Mouse (Mus musculus) layer of hippocampus, adult 9-10 months (tissue): ENCODE measurements around the gene Msi2.

Experiments used
- DNase-seq: peaks from one replicate; pipeline ENCODE4 v3.0.0; 2022; ENCODE audit warnings: low spot score

The Msi2 gene

DNA sequence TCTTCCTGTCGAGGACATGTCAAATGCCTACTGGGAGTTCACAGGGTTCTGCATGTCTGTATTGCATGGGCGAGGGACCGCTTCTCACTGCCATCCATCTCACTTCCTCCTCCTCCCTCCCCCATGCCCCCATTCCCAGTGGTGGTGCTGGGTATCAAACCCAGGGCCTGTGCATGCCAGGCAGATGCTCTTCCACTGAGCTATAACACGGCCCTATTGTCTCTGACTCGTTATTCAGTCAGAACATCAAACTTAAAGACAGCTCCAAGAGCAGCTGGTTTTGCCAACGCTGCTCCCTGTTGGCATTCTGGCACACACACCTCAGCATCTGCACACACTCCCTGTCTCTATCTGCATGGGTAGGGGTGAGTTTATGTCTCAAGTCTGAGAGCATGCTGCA lies 317.0 kb downstream of the Msi2 start:
- no peak for DNase-seq

DNA sequence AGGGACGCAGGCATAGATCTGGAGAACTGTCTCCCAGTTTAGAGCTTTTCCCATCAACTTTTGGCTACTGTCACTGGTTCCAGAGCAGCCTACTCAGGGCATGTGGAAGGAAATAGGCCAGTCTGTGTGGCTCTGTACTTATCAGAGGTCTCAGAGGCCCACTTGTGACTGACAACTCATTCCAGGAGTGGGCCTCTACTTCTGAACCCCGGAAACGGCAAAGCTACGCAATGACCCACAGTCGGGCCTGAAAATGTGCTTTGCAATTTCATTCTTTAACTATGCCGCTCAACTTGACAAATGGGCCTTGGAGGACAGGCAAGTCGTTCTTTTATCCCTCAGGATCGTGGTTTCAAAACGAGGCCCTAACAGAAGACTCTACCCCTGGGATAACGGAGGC lies 317.4 kb downstream of the Msi2 start:
- DNase-seq, result no peak

DNA sequence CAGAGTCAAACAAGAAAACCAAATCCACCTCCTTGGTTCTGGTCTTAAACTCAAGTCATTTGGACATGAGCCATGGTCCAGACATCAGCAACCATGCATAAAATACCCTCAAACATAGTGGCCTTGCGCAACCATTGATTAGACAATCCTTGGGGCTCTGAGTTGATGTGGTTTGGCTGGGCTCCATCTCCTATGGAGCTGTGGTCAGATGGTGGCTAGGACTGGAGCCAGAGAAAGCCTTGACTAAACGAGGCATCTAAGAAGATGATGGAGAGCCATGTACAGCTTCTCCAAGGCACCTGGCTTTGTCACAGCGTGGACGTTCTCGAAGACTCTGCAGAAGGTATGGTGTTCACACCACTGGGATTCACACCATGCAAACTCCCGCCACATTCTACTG lies 318.1 kb downstream of the Msi2 start:
- DNase-seq, result no peak

DNA sequence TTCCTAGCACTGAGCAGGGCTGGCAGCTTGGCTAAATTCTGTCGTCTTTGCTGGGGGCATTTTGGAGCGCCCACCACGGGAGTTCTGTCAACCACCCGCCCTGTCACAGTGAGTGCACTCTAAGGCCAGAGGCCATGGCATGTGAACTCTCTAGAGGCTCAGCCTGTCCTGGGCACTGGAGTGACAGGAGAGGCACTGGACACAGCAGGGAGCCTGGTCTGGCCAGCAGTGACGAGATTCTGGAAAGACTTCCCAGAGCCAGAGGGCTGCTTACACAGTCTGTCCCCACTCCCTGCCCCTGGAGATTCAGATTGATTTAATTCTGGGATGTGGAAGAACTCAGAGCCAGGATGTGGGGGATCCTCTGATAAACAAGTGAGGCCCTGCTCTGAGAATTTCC lies 318.9 kb downstream of the Msi2 start:
- DNase-seq, result no peak

DNA sequence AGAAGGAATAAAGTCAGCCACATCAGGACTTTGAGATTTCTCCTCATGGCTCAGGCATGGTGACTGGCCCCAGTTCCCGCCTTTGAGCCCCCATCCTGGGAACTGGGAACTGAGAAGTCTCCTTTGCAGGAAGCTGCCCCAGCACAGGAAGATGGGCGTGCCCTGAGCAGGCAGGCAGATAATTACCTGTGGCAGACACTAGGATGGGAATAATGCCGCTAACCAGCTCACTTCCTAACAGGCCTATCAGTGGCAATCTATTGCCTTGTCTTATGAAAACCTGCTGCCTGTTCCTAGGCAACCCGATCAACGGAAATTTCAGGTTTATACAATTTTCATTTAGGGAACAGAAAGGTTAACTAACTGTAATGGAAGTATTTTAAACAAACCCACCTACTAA lies 319.3 kb downstream of the Msi2 start:
- no peak for DNase-seq

DNA sequence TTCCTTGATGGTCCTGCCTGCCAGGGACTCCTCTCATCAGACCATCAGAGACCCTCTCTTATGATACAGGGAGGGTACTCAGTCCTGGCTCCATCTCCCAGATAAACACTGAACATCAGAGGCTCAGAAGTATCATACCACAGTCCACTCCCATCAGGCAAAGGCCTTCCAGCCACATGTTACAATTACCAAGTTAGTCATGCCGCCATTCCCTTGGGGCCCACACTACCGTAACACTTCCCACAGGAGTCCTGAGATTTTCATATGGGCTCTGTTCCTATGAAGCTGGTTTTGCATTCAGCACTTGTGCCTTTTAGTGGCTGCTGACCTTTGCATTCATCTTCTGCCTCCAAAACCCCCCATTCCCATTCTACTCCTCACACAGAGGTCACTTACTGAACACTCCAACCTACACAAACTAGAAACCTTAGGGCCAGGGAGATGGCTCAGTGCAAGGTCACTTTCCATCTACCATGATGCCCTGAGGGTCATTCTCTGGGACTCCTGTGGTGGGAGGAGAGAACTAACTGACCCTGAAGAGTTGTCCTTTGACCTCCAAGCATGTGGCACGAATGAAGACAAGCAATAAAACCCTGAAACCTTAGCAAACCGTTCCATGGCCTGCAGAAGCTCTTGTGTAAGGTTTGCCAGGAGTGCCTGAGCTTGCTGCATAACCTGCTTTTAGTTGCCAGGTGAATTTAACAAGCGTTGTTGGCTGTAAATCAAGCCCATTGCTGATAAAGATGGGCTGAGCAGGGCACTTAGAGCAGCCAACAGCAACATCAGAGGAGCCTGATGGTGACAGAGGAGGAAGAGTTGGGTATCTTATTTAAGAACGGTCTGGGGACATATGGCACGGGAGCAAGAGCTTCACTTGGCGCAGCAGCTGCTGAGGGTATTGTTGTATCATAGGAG lies 323.0 kb downstream of the Msi2 start:
- no peak for DNase-seq

DNA sequence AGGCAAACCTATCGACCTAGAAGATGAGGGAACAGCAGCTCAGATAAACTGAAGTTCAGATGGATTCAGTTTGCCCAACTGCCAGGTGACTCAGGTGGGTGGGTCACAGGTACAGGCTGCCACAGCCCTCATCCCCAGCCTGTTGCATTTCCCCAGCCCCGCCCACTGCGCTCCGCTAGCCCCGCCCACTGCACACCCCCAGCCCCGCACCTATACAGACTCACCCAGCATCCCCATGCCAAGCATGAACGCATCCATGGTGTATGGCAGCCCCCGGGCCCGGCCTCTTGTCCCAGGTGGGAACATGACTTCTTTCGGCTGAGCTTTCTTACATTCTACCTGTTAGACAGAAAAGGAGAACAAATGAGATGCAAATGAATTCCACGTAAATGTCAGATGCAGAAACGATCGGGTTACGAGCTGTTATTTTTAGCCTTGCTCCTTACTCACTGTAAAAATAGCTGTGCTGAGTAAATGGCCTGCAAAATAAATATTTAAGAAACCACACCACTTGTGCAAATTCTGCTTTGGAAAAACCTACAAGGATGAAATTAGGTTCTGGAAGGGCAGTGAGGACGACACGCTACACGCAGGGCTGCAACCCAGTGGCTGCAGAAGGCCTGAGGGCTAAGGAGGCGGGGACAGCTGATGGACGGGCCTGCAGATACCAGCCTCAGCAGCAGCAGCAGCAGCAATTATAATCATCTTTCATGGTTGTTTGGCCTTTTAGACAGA lies 323.8 kb downstream of the Msi2 start:
- no peak for DNase-seq

DNA sequence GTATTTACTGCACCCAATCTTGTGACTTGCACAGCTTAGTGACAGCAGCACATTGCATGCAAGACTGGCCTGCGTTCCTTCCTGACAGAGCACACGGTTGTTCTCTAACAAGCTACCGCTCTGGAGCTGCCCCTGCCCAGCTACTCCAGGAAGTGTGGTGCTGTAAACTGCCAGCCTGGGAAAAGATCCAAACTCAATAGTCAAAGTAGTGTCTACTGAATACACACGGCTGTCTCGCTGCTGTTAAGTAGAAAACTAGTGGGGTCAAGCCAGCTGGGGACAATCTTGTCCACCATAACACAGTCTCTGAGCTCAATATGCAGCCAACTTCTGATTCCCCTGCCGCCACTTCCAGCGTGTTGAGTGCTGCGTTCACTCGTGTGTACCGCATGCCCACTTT lies 325.6 kb downstream of the Msi2 start:
- DNase-seq, result no peak

DNA sequence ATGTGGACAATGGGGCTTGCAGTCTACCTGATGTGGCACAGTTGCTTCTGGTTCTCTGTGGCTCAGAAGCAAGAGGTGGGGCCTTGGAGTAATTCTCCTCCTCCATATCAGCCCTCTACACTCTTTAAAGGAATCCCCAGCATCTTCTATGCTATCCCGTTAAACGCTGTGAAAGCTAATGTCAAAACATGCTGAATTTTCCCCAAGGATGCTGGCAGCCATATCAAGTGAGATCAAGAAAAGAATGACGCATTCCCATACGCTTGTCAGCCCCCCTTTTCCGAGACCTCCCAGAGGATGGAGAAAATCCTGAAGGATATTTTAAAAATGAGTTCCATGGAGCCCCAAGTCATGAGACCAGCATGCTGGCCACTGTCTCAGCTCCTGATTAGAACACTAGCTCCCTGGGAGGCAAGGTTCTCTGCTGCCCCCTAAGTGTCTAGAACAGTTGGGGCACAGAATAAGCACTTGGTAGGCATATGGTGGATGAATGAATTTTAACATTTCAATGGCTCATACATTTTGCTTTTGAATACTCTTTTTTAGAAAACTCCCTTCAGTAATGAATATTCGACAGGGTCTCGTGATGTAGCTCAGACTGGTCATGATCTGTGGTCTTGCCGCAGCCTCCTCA lies 327.0 kb downstream of the Msi2 start:
- DNase-seq, result no peak

DNA sequence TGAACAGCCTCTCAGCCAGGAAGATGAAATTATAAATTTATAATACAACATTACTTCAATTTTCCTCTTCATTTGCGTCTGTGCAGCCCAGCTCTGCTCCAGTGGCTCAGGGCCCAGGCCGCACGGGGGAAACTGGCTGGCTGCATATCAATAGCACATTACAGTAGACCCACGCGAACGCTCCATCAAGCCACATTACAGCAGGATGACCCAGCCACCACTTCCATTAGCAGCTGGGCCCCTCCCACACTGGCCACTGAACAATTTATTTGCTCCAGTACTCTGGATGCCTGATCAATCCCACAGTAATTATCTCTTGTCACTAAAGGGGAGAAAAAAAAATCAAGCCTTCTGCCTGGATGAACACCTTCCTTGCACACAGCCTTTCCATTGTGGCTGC lies 328.8 kb downstream of the Msi2 start:
- DNase-seq, result no peak

DNA sequence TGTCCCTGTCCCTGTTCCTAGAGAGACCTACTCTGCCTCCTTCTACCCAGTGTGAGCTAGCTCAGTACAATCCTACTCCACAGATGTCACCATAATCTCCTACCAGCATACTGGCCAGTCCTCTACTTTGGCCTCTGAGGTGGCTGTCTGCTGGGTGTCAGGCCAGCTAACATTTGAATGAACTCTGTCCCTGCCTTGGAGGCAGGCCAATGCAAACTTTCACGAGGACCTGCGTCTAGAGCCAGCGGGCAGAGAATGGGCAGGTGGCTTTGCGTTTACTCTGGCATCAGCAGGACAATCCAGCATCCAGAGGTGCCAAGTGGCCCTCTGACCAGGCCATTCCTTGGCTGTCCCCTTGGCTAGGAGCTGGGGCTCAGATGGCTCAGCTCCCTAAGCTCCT lies 331.4 kb downstream of the Msi2 start:
- DNase-seq, result no peak

DNA sequence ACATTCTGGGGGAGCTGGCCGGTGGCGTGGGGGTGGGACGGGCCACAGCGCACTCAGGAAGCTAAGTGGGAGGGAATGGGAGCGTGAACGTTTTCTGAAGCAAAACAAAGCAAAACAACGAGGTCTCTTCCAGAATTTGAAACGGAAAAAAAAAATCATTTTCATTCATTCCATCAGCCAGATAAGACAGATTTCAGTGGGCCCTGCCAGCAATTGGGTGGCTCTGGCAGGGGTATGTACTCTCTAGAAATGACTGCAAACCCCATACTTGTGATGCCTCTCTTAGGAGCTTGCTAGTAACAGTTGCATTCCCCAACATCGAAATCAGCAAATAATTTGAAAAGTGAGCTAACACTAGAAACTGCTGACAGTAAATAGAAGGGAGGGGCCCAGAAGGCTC lies 335.9 kb downstream of the Msi2 start:
- DNase-seq, result no peak

DNA sequence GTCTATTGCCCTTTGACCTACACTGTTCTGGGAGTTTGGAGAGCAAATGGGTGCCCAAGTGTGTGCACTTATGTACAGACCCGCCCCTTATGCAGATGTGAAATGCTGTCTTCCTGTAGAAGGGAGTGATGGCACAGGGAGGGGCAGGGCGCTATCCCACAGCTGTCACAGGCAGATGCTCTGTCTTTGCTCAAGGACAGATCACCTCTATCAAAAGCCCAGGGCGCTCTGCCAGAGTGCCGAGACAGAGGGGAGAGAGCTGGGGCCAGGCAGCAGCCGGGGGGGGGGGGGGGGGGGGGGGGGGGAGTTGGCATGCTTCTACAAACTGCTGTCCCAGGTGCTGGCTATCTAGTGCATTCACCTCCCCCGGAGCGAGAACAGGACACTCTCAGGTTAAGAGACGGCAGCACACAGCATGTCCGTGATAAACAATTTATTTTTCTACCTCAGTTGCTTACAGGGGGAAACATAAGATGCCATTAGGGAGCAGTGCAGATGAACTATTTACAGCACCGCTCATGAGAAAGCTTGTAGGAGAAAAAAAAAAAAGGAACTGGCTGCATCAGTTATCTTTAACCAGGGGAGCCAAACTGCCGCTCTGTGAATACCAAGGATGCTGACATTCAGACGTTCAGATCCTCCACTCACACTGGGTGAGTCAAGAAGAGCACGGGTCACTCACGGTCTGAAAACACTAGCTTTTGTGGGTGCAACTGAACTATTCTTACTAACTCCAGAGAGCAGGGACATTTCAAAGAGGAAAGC lies 337.0 kb downstream of the Msi2 start:
- DNase-seq, result no peak

DNA sequence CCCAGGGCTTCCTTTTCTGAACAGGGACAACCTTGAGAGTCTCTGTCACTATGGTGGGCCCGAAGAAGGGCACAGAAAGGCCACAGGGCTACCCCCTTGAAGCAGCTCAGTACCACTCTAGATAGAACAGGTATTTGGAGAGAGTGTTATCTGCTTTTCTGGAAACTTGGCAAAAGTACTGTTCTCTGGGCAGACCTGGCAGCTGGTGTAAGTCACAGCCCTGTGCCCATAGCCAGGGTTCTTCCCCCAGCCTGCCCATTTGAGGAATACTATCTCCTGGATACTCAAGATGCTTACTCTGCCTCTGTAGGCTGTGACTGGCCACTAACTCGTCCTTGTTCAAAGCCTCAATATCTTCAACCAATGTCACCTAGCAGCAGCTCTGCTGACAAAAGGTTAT lies 338.7 kb downstream of the Msi2 start:
- no peak for DNase-seq

DNA sequence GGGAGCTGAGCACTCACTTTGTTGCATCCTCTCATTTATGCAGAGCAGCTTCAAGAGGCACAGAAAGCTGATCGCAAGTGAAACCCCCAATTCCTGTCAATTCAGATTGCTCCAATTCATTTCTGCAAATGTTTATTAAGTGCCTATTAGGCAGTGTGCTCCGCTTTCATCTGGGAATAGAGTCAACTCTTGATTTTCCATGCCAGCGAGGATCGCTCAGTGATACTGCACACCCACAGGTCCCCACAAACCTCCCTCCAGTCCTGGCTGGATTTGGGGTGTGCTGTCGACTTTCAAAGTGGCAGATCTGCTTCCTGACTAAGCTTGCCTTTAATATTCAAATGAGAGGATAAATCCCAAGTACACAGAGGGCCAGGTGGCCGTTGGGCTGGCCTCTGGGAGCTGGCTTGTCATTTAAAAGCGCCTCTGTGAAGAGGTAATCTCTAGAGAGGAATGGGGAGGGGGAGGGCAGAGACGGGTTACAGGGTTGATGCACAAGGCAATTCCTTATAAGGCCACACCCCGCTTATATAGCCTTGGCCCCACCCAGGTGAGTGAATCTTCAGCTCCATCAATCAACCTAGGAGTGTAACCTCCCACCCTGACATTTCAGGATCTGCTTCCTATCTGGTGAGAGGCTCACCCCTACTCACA lies 339.5 kb downstream of the Msi2 start:
- no peak for DNase-seq

DNA sequence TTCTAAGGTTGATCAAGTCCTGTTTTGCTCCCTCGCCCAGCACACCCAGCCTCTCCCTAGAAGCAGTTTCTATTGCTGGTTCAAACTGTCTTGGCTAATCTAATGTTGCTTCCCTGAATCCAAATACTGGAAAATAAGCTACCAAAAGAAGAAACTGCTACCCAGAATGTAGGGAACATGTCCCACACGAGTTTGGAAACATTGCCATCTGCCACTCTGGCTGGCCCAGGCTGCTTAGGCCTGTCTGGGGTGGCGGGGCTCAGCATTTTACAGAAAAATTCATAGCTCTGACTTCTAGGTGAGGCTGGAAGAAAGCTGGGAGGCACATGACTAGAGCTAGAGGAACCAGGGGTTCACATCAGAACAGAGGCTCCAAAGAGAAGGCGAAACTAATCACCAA lies 345.7 kb downstream of the Msi2 start:
- DNase-seq, result peak; percentile 32

DNA sequence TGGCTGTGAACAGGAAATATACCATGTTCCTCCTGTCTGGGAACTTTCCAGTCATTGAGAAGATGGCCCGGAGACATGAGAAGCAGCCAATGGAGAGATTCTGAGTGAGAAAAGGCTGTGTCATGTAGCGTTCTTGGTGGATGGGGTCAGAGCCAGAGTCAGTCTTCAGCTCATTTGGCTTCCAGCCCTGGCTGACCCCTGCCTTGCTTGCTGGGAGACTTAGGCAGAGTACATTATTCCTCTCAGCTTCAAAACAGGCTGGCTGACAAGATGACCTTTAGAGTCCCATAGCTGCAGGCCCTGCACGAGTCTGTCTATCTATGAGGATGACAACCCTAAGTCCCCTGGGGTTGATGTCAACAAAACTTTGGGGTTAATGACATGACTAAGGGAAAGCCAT lies 348.4 kb downstream of the Msi2 start:
- DNase-seq, result no peak

DNA sequence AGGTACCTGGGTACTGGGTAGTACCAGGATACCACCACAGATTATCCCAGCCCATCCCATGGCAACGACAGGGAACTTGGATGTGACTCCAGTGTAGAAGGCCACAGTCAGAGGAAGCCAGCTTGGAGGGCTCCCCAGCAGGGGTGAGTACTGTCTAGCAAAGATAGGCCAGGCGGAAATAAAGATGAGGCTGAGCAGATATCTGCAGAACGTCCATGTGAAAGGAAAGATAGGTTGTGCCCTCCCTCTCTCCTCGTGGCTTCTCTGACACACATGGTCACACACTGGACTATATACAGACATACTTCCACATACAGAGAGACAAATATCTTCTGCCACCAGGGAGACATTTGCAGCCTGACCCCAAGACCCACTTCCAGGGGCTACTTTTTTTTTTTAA lies 350.8 kb downstream of the Msi2 start:
- no peak for DNase-seq

DNA sequence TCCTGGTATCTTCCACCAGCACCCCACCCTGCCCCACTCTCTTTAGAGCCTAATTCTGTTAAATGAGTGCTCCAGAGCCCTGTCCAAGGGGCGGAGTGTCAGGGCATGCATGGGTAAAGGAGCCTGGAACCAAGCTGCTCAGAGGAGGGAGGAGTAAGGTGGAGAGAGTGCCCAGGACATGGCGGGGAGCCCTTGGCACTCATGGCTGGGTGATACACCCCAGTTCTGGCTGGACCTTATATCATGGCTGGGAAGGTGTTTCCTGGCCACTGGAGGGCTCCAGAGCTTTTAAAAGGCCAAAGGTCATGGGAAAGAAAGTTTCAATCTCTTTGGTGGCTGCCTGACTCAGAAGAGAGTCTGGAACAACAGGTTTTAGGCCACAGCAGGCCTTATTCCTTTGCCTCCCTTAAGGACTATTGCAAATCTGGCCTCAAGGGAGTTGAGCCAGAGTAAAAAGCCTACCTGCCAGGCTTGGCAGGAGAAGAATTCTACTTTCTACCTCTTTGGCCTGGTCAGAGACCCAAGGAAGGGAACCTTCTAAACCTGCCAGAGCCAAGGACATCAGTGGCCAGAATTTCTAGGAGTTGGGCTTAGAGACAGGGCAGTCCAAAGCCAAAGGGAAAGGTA lies 352.3 kb downstream of the Msi2 start:
- no peak for DNase-seq

DNA sequence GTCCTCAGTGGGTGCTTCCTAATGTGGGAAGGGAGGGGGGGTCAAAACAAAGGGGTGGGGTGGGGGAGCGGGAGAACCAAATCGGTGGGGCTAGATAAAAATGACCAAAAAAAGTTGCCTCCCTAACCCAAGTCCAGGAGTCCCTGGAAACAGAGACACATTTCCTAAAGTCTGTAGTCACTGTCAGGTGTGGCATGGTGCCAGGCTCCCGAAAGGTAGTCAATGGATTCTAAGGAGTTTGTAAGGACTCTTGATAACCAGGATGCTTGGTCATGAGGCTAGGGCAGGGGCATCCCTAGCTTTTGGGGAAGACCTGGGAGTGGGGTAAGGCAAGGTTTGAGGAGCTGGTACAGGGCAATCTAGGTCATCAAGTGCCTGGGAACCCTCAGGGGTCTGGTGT lies 354.1 kb downstream of the Msi2 start:
- no peak for DNase-seq

DNA sequence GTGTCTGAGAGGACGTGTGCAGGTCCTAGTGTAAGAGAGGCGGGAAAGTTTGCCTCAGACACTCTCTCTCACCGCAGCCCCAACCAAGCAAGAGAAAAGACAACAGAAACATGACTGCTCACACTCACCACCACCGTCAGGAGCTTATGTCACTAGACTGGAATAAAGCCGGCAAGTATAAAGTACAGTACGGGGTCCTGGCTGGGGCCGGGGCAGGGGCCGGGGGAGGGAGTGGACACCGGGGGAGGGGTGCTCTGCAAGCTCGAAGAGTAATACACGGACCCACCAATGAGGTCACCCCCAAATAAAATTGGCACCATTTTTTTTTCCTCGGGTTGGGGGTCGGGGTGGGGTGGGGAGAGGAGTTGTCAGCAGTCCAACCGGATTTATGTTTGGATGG lies 354.8 kb downstream of the Msi2 start:
- no peak for DNase-seq
